Mouse (Mus musculus): ENCODE results near the gene Metap1d. TPM values are rescaled to one million over a fixed set of nuclear protein-coding genes. Genes with fewer than 3 reads are reported as not detected.

Gene Metap1d
- polyA plus RNA-seq, 1 experiment from 2014 or later, result 13.7 TPM

GRCm38 (mm10) chr2:71526595-71527322, 73.7 kb downstream of the Metap1d start:
- Histone ChIP-seq H3K27ac (no peak overlapping the region), H3K36me3 (ENCODE audit: inconsistent target) (no peaks in the 10 kb centered on the region), H3K4me3 (ENCODE audit: inconsistent target) (no peak overlapping the region), H3K79me2 (ENCODE audit: inconsistent target) (no peaks in the 10 kb centered on the region)
- WGBS (ENCODE audit: missing documents), result 9% methylated on average over 10 of the region's 10 CpGs

GRCm38 (mm10) chr2:71527323-71528013, 74.4 kb downstream of the Metap1d start:
- H3K79me2 ChIP-seq (ENCODE audit: inconsistent target), result no peaks in the 10 kb centered on the region
- H3K4me3 ChIP-seq (ENCODE audit: inconsistent target), result no peak overlapping the region
- no peak overlapping the region for H3K27ac ChIP-seq
- 16% methylated on average over 24 of the region's 24 CpGs for WGBS (ENCODE audit: missing documents)
- no peaks in the 10 kb centered on the region for H3K36me3 ChIP-seq (ENCODE audit: inconsistent target)

- H3K79me2 ChIP-seq (ENCODE audit: inconsistent target), result no peaks in the 10 kb centered on the region
- 10% methylated on average over 25 of the region's 26 CpGs for WGBS (ENCODE audit: missing documents)
- no peaks in the 10 kb centered on the region for H3K36me3 ChIP-seq (ENCODE audit: inconsistent target)
- no peak within 1 kb of the TSS for H3K4me3 ChIP-seq (ENCODE audit: inconsistent target)
- no peak within 1 kb of the TSS for H3K27ac ChIP-seq
Observed at GRCm38 (mm10) chr2:71528014-71528713, 75.1 kb downstream of the Metap1d start, which contains the start of gene Dlx1. Dlx1 (plus strand) TSS chr2:71528113.

- whole genome bisulfite sequencing (ENCODE audit: missing documents), result 3% methylated on average over 52 of the region's 57 CpGs
- Histone ChIP-seq H3K4me3 (ENCODE audit: inconsistent target) (no peak overlapping the region), H3K36me3 (ENCODE audit: inconsistent target) (no peaks in the 10 kb centered on the region), H3K27ac (no peak overlapping the region), H3K79me2 (ENCODE audit: inconsistent target) (no peaks in the 10 kb centered on the region)
Observed at GRCm38 (mm10) chr2:71528714-71529510, 75.8 kb downstream of the Metap1d start.

GRCm38 (mm10) chr2:71529511-71530351, 76.7 kb downstream of the Metap1d start:
- Histone ChIP-seq H3K36me3 (ENCODE audit: inconsistent target) (no peaks in the 10 kb centered on the region), H3K27ac (no peak overlapping the region), H3K79me2 (ENCODE audit: inconsistent target) (no peaks in the 10 kb centered on the region), H3K4me3 (ENCODE audit: inconsistent target) (peak overlapping the region; percentile 13; the same call in 1 of the 2 replicates)
- WGBS (ENCODE audit: missing documents), result under 1% methylated on average over 57 of the region's 60 CpGs

- Histone ChIP-seq H3K4me3 (ENCODE audit: inconsistent target) (no peak overlapping the region), H3K27ac (no peak overlapping the region), H3K36me3 (ENCODE audit: inconsistent target) (no peaks in the 10 kb centered on the region), H3K79me2 (ENCODE audit: inconsistent target) (no peaks in the 10 kb centered on the region)
- 7% methylated on average over 34 of the region's 34 CpGs for WGBS (ENCODE audit: missing documents)
Observed at GRCm38 (mm10) chr2:71530391-71531123, 77.5 kb downstream of the Metap1d start.

GRCm38 (mm10) chr2:71531124-71531590, 78.1 kb downstream of the Metap1d start:
- H3K4me3 ChIP-seq (ENCODE audit: inconsistent target), result no peak overlapping the region
- H3K79me2 ChIP-seq (ENCODE audit: inconsistent target), result no peaks in the 10 kb centered on the region
- no peaks in the 10 kb centered on the region for H3K36me3 ChIP-seq (ENCODE audit: inconsistent target)
- WGBS (ENCODE audit: missing documents), result 13% methylated on average over 8 of the region's 12 CpGs
- H3K27ac ChIP-seq, result no peak overlapping the region

GRCm38 (mm10) chr2:71531990-71532970, 79.2 kb downstream of the Metap1d start:
- Histone ChIP-seq H3K79me2 (ENCODE audit: inconsistent target) (no peaks in the 10 kb centered on the region), H3K27ac (no peak overlapping the region), H3K4me3 (ENCODE audit: inconsistent target) (no peak overlapping the region), H3K36me3 (ENCODE audit: inconsistent target) (no peaks in the 10 kb centered on the region)
- WGBS (ENCODE audit: missing documents), result 9% methylated on average over 42 of the region's 43 CpGs

GRCm38 (mm10) chr2:71533094-71533493, 80.0 kb downstream of the Metap1d start:
- Histone ChIP-seq H3K36me3 (ENCODE audit: inconsistent target) (no peaks in the 10 kb centered on the region), H3K27ac (no peak overlapping the region), H3K79me2 (ENCODE audit: inconsistent target) (no peaks in the 10 kb centered on the region), H3K4me3 (ENCODE audit: inconsistent target) (no peak overlapping the region)
- WGBS (ENCODE audit: missing documents), result 11% methylated on average over 5 of the region's 5 CpGs

- 5% methylated on average over 20 of the region's 20 CpGs for WGBS (ENCODE audit: missing documents)
- no peak overlapping the region for H3K4me3 ChIP-seq (ENCODE audit: inconsistent target)
- H3K79me2 ChIP-seq (ENCODE audit: inconsistent target), result no peaks in the 10 kb centered on the region
- no peak overlapping the region for H3K27ac ChIP-seq
- no peaks in the 10 kb centered on the region for H3K36me3 ChIP-seq (ENCODE audit: inconsistent target)
Observed at GRCm38 (mm10) chr2:71534242-71535052, 81.4 kb downstream of the Metap1d start.

GRCm38 (mm10) chr2:71540611-71541417, 87.7 kb downstream of the Metap1d start:
- Histone ChIP-seq H3K4me3 (ENCODE audit: inconsistent target) (no peak overlapping the region), H3K36me3 (ENCODE audit: inconsistent target) (no peaks in the 10 kb centered on the region), H3K27ac (no peak overlapping the region)

More at GRCm38 (mm10) chr2:71540611-71541417, 87.7 kb downstream of the Metap1d start:
- H3K79me2 ChIP-seq (ENCODE audit: inconsistent target), result no peaks in the 10 kb centered on the region
- 8% methylated on average over 39 of the region's 48 CpGs for WGBS (ENCODE audit: missing documents)

Measured in macrophage (primary cell).